Mouse (Mus musculus): ENCODE measurements around the gene Pot1b.

DNA sequence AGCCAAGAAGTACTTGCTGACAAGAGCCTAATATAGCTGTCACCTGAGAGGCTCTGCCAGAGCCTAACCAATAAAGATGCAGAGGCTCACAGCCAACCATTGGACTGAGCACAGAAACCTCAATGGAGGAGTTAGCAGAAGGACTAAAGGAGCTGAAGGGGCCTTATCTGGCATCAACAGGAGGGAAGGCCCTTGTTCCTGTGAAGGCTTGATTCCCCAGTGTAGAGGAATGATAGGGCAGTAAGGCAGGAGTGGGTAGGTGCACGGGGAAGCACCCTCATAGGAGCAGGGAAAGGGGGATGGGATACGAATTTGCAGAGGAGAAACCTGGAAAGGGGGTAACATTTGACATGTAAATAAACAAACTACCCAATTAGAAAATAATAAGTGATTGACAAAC is 51.3 kb downstream of the Pot1b start:
- TF ChIP-seq CTCF (IDR thresholded peaks at IDR 0.05; ENCODE audit: insufficient read depth, low read length) (no peak), POLR2A (IDR thresholded peaks at IDR 0.05; ENCODE audit: borderline replicate concordance, extremely low read depth, low read depth, low read length) (no peak)
